8 mouse cellular contexts compared by ENCODE assay signal in the genomic region with DNA sequence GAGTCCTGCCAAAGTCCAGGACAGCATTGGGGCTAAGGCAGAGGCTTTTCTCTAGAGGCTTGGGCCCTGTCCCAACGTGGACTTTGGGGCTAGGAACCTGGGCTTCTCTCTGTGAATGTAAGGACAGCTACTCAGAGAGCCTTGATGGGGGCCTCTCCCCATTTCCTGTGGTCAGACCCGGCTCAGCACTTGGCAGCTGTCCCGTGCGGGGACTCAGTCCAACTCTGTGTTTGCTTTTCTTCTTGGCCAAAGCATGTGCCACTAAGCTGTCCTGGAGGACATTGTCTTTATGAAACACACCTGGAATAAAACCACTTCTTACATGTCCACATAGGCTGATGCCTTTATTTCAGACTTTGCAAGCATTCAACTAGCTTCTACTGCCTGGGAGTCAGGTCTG. TPM values are rescaled to one million over a fixed set of nuclear protein-coding genes. Genes with fewer than 3 reads are reported as not detected.
DNase-seq lines count a peak whose midpoint lies in the region; ATAC-seq lines count a peak whose summit lies in the region.

No protein-coding gene starts in this region.

- H3K27ac ChIP-seq in embryonic facial prominence, embryonic 14.5 days (replicated peaks; ENCODE audit: low read depth, low read length) = no peak overlapping the region
- H3K27ac ChIP-seq in embryonic facial prominence, embryonic 10.5 days (replicated peaks) = no peak overlapping the region
- H3K27ac ChIP-seq in midbrain, embryonic 15.5 days = peak overlapping the region; percentile 31; the same call in 1 of the 2 replicates
- no peak overlapping the region for H3K27ac ChIP-seq in midbrain, embryonic 13.5 days
- H3K27ac ChIP-seq in kidney, embryonic 14.5 days (ENCODE audit: low read depth, low read length) = peak overlapping the region; percentile 30; the same call in 1 of the 2 replicates

- H3K9ac ChIP-seq in embryonic facial prominence, embryonic 14.5 days (ENCODE audit: low read depth, low read length) = no peak overlapping the region
- H3K9ac ChIP-seq in midbrain, embryonic 15.5 days = no peak overlapping the region
- H3K9ac ChIP-seq in midbrain, embryonic 13.5 days (replicated peaks) = no peak overlapping the region
- H3K9ac ChIP-seq in kidney, embryonic 14.5 days (ENCODE audit: low read depth, low read length) = no peak overlapping the region

- H3K9me3 ChIP-seq in embryonic facial prominence, embryonic 14.5 days (ENCODE audit: control insufficient read depth, low read length) = no peaks in the 10 kb centered on the region
- H3K9me3 ChIP-seq in embryonic facial prominence, embryonic 10.5 days = no peaks in the 10 kb centered on the region
- H3K9me3 ChIP-seq in midbrain, embryonic 15.5 days = no peaks in the 10 kb centered on the region
- H3K9me3 ChIP-seq in midbrain, embryonic 13.5 days = no peaks in the 10 kb centered on the region
- H3K9me3 ChIP-seq in kidney, embryonic 14.5 days (ENCODE audit: control insufficient read depth, low read length) = no peaks in the 10 kb centered on the region

- H3K27me3 ChIP-seq in embryonic facial prominence, embryonic 14.5 days (replicated peaks; ENCODE audit: control insufficient read depth, insufficient read depth, low read length) = no peaks in the 10 kb centered on the region
- H3K27me3 ChIP-seq in embryonic facial prominence, embryonic 10.5 days (replicated peaks; ENCODE audit: low read depth, poor library complexity, severe bottlenecking) = no peaks in the 10 kb centered on the region
- H3K27me3 ChIP-seq in midbrain, embryonic 15.5 days (replicated peaks) = no peaks in the 10 kb centered on the region
- no peaks in the 10 kb centered on the region for H3K27me3 ChIP-seq in midbrain, embryonic 13.5 days
- no peaks in the 10 kb centered on the region for H3K27me3 ChIP-seq in kidney, embryonic 14.5 days (ENCODE audit: control insufficient read depth, insufficient read depth, low read length)

- no peaks in the 10 kb centered on the region for H3K36me3 ChIP-seq in embryonic facial prominence, embryonic 14.5 days (ENCODE audit: control insufficient read depth, insufficient read depth, low read length)
- H3K36me3 ChIP-seq in embryonic facial prominence, embryonic 10.5 days (replicated peaks) = peaks cover 13% of the 10 kb centered on the region; the same call in 1 of the 2 replicates
- no peaks in the 10 kb centered on the region; the same call in 1 of the 2 replicates for H3K36me3 ChIP-seq in midbrain, embryonic 15.5 days (replicated peaks)
- H3K36me3 ChIP-seq in midbrain, embryonic 13.5 days = peaks cover 42% of the 10 kb centered on the region
- H3K36me3 ChIP-seq in kidney, embryonic 14.5 days (ENCODE audit: control insufficient read depth, insufficient read depth, low read length) = no peaks in the 10 kb centered on the region

- DNase-seq in embryonic facial prominence, embryonic 14.5 days (ENCODE audit: low spot score) = peak; percentile 58
- DNase-seq in embryonic facial prominence, embryonic 10.5 days (ENCODE audit: low spot score) = no peak
- peak; percentile 33 for DNase-seq in ovary, postnatal 10 days (ENCODE audit: low spot score)
- no peak for DNase-seq in frontal cortex, postnatal 14 days (ENCODE audit: low spot score in 2 of 2)
- no peak for DNase-seq in cerebellum, adult 11-12 months

- H3K4me2 ChIP-seq in embryonic facial prominence, embryonic 14.5 days (ENCODE audit: low read depth, low read length) = no peak overlapping the region
- H3K4me2 ChIP-seq in midbrain, embryonic 15.5 days = no peak overlapping the region
- H3K4me2 ChIP-seq in midbrain, embryonic 13.5 days (replicated peaks) = no peak overlapping the region
- H3K4me2 ChIP-seq in kidney, embryonic 14.5 days (replicated peaks; ENCODE audit: low read depth, low read length) = no peak overlapping the region

- WGBS in embryonic facial prominence, embryonic 14.5 days = 31% methylated on average over 4 of the region's 4 CpGs
- 67% methylated on average over 4 of the region's 4 CpGs for WGBS in embryonic facial prominence, embryonic 10.5 days
- WGBS in midbrain, embryonic 15.5 days = 63% methylated on average over 4 of the region's 4 CpGs
- 82% methylated on average over 4 of the region's 4 CpGs for WGBS in midbrain, embryonic 13.5 days
- WGBS in kidney, embryonic 14.5 days = 49% methylated on average over 4 of the region's 4 CpGs

- peak; percentile 47; the same call in 1 of the 2 replicates for ATAC-seq in embryonic facial prominence, embryonic 14.5 days (ENCODE audit: low read depth)
- ATAC-seq in midbrain, embryonic 15.5 days (replicated peaks) = no peak
- ATAC-seq in midbrain, embryonic 13.5 days = no peak
- ATAC-seq in kidney, embryonic 14.5 days (ENCODE audit: low FRiP score, low TSS enrichment) = no peak; the same call in 1 of the 2 replicates

- no peaks in the 10 kb centered on the region for H3K4me1 ChIP-seq in embryonic facial prominence, embryonic 14.5 days (ENCODE audit: control insufficient read depth, insufficient read depth, low read length)
- no peaks in the 10 kb centered on the region; the same call in 1 of the 2 replicates for H3K4me1 ChIP-seq in embryonic facial prominence, embryonic 10.5 days
- H3K4me1 ChIP-seq in midbrain, embryonic 15.5 days = peaks cover 7% of the 10 kb centered on the region; the same call in 1 of the 2 replicates
- H3K4me1 ChIP-seq in midbrain, embryonic 13.5 days (replicated peaks) = no peaks in the 10 kb centered on the region
- peaks cover 25% of the 10 kb centered on the region for H3K4me1 ChIP-seq in kidney, embryonic 14.5 days (ENCODE audit: control insufficient read depth, insufficient read depth, low read length)

- no peak overlapping the region for H3K4me3 ChIP-seq in embryonic facial prominence, embryonic 14.5 days (ENCODE audit: low read depth, low read length)
- no peak overlapping the region for H3K4me3 ChIP-seq in embryonic facial prominence, embryonic 10.5 days
- no peak overlapping the region for H3K4me3 ChIP-seq in midbrain, embryonic 15.5 days
- H3K4me3 ChIP-seq in midbrain, embryonic 13.5 days (replicated peaks) = no peak overlapping the region
- H3K4me3 ChIP-seq in kidney, embryonic 14.5 days (ENCODE audit: low read length) = no peak overlapping the region

RNA-seq across cellular contexts. Expression of gene Slc39a9, which starts 40.1 kb away (rescaled TPM):
- 25.0 and 26.7 TPM in 2 replicates for polyA plus RNA-seq in embryonic facial prominence, embryonic 14.5 days (2014; fragmentation: Nextera tagmentation; extraction: Ambion mirVana)
- polyA plus RNA-seq in embryonic facial prominence, embryonic 10.5 days (2016; fragmentation: Nextera tagmentation; extraction: Ambion mirVana) = 24.6 and 25.7 TPM in 2 replicates
- polyA plus RNA-seq in midbrain, embryonic 15.5 days (2015; fragmentation: Nextera tagmentation; extraction: Ambion mirVana) = 24.3 and 27.5 TPM in 2 replicates
- polyA plus RNA-seq in midbrain, embryonic 13.5 days (2015; fragmentation: Nextera tagmentation; extraction: Ambion mirVana) = 26.1 and 27.5 TPM in 2 replicates
- polyA plus RNA-seq in kidney, embryonic 14.5 days (2014; fragmentation: Nextera tagmentation; extraction: Ambion mirVana) = 12.1 and 31.1 TPM in 2 replicates

RNA-seq across cellular contexts. Expression of gene Erh, which starts 40.6 kb away (rescaled TPM):
- 209 and 259 TPM in 2 replicates for polyA plus RNA-seq in embryonic facial prominence, embryonic 14.5 days (2014; fragmentation: Nextera tagmentation; extraction: Ambion mirVana)
- polyA plus RNA-seq in embryonic facial prominence, embryonic 10.5 days (2016; fragmentation: Nextera tagmentation; extraction: Ambion mirVana) = 502 and 512 TPM in 2 replicates
- polyA plus RNA-seq in midbrain, embryonic 15.5 days (2015; fragmentation: Nextera tagmentation; extraction: Ambion mirVana) = 292 and 300 TPM in 2 replicates
- polyA plus RNA-seq in midbrain, embryonic 13.5 days (2015; fragmentation: Nextera tagmentation; extraction: Ambion mirVana) = 367 and 391 TPM in 2 replicates
- polyA plus RNA-seq in kidney, embryonic 14.5 days (2014; fragmentation: Nextera tagmentation; extraction: Ambion mirVana) = 265 and 337 TPM in 2 replicates

Comparison
In these comparisons a context has a peak if more than half of its experiments do, and no peak if none do; other contexts are left out.
1. DNase-seq: peak in embryonic facial prominence, embryonic 14.5 days (single experiment) and ovary, postnatal 10 days (single experiment); none in embryonic facial prominence, embryonic 10.5 days (single experiment), frontal cortex, postnatal 14 days (0 of 2) and cerebellum, adult 11-12 months (single experiment).
2. H3K27ac ChIP-seq: peak in midbrain, embryonic 15.5 days (single experiment) and kidney, embryonic 14.5 days (single experiment); none in embryonic facial prominence, embryonic 14.5 days (single experiment), embryonic facial prominence, embryonic 10.5 days (single experiment) and midbrain, embryonic 13.5 days (single experiment).